Mouse (Mus musculus): ENCODE measurements around the gene Zc3hc1.

Zc3hc1 gene

GRCm38 (mm10) chr6:30372627-30373369 is 18.0 kb downstream of the Zc3hc1 start:
- no peak for DNase-seq (ENCODE audit: low read depth)

GRCm38 (mm10) chr6:30369291-30369690 is 21.5 kb downstream of the Zc3hc1 start:
- peak; percentile 65 for DNase-seq (ENCODE audit: low read depth)

- no peak for DNase-seq (ENCODE audit: low read depth)
Observed at GRCm38 (mm10) chr6:30363808-30364207, 27.0 kb downstream of the Zc3hc1 start.

- DNase-seq (ENCODE audit: low read depth), result no peak
Observed at GRCm38 (mm10) chr6:30359762-30360509, 30.9 kb downstream of the Zc3hc1 start.

DNA sequence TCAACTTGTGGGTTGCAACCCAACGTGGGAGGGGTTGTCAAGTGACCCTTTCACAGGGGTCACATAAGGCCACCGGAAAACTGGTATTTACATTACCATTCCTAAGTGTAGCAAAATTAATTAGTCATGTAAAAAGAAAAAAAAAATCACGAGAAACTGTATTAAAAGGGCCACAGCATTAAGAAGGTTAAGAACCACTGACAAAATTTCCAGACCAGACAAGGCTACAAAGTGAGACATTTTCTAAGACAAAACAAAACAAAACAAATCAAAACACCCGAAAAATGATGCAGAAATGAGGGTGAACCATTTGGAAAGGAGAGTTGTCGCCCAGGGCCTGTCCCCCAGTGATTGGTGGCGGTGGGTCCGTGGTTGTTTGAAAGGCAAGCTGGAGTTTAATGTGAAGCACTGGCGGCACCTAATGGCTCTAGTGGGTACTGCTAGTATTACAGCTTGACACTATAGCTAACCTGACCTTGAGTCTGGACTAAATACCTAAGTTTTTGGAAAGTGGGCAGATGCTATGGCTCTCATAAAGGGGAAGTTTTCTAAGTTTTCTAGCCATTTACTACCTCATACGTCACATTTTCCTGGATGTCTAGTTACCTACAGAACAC is 33.2 kb downstream of the Zc3hc1 start:
- peak; percentile 91 for DNase-seq (ENCODE audit: low read depth)

DNA sequence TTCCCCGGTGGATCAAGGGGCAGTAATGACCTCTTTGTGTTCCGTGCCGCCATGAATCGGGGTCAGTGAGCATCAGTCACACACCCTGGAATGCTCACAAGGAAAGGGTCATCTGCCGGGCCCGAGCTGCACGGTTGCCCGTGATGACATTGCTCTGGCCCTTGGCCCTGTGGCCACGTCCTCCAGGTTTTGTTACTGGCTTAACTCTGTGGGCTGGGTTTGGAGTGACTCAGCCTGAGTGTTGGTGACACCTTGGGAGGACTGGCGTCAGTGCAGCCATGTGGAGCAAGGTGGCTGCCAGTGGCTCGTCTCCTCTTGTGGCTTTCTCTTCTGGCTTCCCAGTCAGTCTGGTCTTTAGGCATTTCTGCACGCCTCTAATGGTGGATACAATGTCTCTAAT is 34.1 kb downstream of the Zc3hc1 start:
- no peak for DNase-seq (ENCODE audit: low read depth)

DNA sequence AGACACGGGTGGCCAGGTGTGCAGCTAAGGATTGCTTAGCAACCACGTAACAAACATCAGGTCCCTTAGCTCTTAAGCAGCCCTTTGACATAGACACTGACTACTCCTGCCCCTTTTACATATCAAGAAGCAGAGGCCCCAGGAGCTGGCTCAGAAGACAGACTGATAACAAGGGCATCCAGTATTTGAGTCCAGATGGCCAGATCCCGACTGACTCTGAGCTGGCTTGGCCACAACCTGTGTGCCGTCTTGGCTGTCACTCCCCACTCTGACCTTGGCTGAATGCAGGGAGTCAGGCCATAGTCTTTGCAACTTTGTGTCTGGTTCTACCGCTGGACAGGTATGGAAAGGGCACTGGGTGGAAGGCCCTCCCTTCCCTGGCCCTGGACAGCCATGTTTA is 34.7 kb downstream of the Zc3hc1 start:
- no peak for DNase-seq (ENCODE audit: low read depth)

DNA sequence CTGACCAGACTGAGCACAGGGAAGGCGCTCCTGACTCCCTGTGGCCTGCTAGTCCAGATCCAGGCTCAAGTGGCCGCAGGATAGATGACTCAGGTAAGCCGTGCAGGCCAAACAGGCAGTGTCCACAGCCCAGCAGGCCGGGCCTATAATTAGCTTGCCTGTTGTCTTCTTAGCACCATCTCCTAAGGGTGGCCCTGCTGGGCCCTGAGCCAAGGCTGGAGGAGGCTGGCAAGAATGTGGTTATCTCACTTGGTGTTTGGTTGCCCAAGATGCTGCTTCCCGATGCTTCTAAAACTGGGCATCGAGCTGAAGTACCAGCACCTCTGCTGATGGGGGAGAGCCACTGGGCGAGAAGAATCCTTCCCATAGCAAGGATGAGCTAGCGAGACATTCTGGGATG is 35.1 kb downstream of the Zc3hc1 start:
- peak; percentile 20 for DNase-seq (ENCODE audit: low read depth)

GRCm38 (mm10) chr6:30354760-30355159 is 36.1 kb downstream of the Zc3hc1 start:
- DNase-seq (ENCODE audit: low read depth), result no peak

DNA sequence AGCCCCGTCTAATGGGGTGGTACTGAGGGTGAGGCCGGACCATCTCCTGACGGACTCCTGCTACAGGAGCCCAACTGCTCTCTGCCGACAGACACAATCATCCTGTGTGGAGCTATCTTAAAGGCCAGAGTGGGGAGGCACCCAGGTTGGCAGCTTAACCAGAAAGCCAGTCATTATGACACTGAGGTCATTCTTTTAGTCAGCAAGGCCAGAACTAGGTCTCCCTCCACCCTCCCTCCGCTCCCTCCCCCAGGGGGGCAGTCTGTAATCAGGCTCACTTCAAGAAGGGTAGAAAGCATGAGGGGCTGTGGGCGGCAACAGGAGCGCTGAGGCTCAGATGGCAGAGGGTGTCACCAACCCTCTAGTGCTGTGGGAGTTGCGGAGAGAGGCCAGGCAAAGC is 37.2 kb downstream of the Zc3hc1 start:
- no peak for DNase-seq (ENCODE audit: low read depth)

GRCm38 (mm10) chr6:30352762-30353161 is 38.1 kb downstream of the Zc3hc1 start:
- no peak for DNase-seq (ENCODE audit: low read depth)

GRCm38 (mm10) chr6:30351290-30351689 is 39.5 kb downstream of the Zc3hc1 start:
- no peak for DNase-seq (ENCODE audit: low read depth)

- DNase-seq (ENCODE audit: low read depth), result no peak
Observed at GRCm38 (mm10) chr6:30347288-30347801, 43.5 kb downstream of the Zc3hc1 start.

- peak; percentile 63 for DNase-seq (ENCODE audit: low read depth)
Observed at GRCm38 (mm10) chr6:30346737-30347136, 44.1 kb downstream of the Zc3hc1 start.

DNA sequence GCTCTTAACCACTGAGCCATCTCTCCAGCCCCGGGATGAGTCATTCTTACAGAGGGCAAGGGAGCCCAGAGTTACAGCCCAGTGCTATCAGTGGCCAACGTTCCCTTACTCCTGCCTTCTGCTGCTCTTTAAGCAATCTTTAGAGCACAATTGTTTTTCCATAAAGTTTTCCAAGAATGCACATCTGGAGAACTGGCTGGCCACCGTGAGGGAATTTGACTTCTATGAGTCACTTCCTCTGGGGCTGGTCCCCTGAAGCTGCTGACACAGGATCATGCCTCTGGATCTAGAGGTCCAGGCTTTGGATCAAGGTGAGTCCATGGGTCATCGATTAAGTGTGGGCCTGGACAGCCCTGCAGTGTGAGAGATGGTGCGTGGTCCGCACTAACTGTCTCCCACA is 46.8 kb downstream of the Zc3hc1 start:
- peak; percentile 90 for DNase-seq (ENCODE audit: low read depth)

GRCm38 (mm10) chr6:30340231-30340873 is 50.5 kb downstream of the Zc3hc1 start:
- no peak for DNase-seq (ENCODE audit: low read depth)

DNA sequence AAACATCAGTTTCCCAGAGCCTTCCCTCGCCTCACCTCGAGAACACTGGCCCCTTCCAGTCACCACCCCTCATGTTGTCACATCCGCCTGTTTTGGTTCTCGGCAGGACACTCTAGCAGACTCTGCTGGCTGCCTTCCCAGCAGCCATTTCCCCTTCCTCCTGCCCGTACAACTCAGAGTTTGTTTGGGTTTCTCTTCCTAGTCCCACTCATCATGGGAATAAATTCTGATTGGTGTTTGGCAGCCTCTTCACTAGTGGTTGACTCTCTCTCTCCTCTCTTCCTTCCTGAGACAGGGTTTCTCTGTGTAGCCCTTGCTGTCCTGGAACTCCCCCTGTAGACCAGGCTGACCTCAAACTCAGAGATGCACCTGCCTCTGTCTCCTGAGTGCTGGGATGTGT is 53.9 kb downstream of the Zc3hc1 start:
- peak; percentile 67 for DNase-seq (ENCODE audit: low read depth)

DNA sequence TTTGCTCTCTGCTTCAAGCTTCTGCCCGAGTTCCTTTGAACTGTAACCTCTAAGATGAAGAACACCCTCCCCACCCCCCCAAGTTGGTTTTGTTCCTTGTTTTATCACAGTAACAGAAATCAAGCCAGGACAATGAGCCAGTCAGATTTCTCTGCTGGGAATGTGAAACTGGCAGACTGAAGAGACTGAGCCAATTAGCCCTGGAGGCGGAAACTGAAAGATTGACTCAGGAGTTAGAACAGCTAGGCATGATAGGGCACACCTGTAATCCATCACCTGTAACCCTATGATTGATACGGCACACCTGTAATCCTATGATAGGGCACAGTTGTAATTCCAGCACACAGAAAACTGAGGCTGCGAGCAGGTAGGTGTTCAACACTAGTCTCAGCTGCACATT is 58.6 kb downstream of the Zc3hc1 start:
- peak; percentile 60 for DNase-seq (ENCODE audit: low read depth)

- no peak for DNase-seq (ENCODE audit: low read depth)
Observed at GRCm38 (mm10) chr6:30330706-30331105, 60.1 kb downstream of the Zc3hc1 start.

DNA sequence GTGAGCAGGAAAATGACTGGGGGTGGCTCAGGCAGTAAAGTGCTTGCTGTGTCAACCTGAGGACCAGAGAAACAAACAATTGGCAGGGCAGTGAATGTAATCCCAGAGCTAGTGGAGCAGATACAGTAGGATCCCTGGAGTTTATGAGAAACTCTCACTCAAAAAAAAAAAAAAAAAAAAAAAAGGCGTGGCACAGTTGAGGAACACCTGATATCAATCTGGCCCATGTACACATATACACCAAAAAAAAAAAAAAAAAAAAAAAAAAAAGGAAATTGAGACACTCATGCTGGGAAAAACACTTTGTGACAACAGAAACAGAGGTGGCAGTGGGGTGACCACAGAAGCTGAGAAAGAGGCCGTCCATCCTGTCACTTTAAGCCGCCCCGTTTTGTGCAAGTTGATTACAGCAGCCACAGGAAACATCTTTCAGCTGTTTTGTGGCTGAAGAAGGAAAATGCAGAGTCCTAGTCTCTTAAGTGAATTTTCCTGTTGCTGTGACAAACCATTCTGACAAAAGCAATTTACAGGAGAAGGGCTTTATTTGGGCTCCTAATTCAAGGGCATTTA is 64.8 kb downstream of the Zc3hc1 start:
- no peak for DNase-seq (ENCODE audit: low read depth)

DNA sequence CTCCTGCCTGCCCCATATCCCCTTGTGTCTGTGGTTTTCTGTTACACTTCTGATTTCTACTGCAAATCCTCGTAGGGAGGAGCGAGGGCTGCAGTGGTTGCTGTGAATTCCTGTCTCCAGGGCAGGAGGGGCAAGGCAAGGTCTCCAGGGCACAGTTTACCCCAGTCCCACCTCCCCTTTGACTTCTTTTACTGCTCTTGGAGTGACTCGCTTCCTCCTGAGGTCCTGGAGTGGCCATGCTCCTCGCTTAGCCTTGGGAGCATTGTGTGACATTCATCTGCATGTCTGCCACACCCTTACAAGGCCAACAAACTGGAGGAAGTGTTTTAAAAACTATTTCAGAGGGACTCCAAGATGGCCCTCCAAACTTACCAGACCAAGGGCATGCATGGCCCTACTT is 69.8 kb downstream of the Zc3hc1 start:
- DNase-seq (ENCODE audit: low read depth), result no peak

- DNase-seq (ENCODE audit: low read depth), result no peak
Observed at GRCm38 (mm10) chr6:30319216-30319615, 71.6 kb downstream of the Zc3hc1 start.

Data from NIH3T3 (cell line).